Mouse (Mus musculus) cerebellum, adult 11 months (tissue): ENCODE measurements around the gene Tex26.

Source experiments
- DNase-seq: peaks from one replicate; pipeline ENCODE4 v3.0.0; 2022

The Tex26 gene

GRCm38 (mm10) chr5:149490275-149490674 lies 50.8 kb downstream of the Tex26 start:
- DNase-seq: no peak

DNA sequence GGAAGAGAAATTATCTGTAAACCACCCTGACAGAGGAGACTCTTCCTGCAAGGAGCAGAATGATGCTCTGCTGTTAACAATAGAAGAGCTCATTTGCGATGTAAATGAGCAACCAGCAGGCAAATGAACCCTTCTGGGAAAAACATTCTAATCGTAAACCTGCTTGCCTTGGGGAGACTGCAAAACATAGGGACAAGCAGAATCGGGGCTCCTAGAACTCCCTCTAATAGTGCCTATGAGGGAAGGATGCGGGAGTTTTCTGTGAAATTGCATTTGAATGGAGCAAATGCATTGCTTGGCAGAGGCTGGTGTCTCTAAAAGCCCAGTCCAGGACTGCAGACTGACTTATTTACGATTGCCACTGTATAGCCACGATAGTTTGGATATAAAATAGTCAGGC lies 56.2 kb downstream of the Tex26 start:
- DNase-seq: no peak

GRCm38 (mm10) chr5:149496401-149497066 lies 57.1 kb downstream of the Tex26 start:
- DNase-seq: no peak

- DNase-seq: no peak
Observed at GRCm38 (mm10) chr5:149499936-149500335, 60.5 kb downstream of the Tex26 start.

DNA sequence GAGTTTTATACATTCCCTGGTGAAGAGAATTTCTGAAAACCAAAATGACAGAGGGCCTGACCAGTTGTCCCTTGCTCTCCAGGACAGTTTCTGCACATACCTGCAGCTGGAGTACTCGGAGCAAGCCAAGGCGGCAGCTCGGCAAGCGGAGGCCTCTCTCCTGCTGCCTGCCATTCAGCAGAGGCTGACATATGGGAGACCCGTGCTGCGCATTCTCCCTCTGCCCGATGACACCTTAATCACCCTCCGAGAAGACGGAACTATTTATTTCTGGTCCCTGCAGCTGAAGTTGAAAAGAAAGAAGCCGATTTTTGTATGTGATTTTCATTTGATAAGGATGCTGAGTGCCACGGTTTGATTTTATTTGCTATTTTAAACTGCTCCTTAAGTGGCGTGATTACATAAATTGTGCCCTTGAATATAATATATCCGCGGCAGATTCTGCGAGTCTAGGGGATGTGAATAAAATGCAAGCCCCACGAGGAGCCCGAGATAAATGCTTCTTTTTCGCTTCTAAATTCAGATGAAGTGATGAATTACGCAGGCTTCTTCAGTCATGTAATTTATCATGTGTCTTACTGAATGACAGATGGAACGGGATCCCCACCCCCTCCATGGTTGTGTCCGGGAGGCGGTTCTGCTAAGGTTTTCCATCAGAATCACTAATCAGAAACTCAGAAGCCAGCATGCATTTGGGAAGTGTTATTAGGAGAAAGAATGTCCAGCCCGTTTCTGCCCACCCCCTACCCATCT lies 64.1 kb downstream of the Tex26 start:
- no peak for DNase-seq

DNA sequence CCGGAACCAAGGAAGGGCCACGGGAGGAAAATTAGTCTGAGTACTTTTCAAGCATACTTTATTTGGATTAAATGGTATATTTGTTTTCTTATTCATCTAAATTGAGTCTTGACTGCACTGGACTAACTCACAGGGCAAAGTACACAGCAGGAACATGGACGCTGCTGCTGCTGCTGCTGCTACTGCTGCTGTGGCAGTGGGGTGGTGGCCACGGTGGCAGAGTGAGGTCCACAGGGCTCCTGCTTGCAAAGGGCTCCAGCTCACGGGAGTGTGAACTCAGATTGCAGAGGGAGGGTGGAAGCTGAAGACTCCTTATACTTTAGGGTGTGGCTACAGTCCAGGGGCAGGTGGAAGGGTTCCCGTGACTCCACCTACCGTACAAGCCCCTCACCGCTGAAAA lies 65.5 kb downstream of the Tex26 start:
- DNase-seq: no peak

GRCm38 (mm10) chr5:149506033-149506432 lies 66.6 kb downstream of the Tex26 start:
- no peak for DNase-seq

DNA sequence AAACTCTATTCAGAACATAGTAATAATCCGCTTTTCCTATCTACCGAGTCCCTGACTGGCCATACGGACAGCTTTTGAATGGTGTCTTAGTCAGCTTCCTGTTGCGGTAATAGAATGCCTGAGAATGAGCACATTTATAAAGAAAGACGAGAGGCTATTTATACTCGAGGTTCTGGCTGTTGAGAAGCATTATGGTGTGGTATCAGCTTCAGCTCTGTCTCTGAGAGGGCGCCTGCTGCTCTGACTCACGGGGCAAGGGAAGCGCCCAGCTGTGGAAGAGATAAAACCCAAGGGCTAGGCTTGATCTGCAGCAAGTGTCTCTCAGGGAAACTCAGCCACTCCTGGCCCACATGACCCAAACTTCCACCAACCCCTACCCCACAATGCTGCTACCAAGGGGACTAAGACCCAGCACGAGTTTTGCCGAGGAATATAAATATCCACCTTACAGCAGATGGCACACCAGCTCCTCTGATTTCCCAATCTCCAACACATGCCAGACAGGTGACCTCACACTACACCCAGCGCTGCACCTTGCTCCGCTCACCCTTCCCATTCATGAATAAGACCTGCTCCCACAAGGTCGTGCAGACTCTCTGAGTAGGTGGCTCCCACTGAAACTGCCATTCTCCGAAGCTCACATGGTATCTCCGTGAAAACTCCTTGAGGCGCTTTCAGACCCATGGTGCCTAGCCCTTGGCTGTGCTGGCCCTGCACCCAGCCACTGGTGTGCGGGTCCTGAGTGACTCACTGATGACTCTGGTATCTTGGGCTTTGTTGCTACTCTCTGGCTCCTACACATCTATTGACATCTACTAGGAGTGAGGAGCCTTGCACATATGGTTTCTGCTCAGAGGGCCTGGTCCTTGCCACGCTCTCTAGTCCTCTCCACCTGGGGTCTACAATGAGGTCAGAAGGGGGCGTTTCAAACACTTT lies 68.9 kb downstream of the Tex26 start:
- DNase-seq: no peak

DNA sequence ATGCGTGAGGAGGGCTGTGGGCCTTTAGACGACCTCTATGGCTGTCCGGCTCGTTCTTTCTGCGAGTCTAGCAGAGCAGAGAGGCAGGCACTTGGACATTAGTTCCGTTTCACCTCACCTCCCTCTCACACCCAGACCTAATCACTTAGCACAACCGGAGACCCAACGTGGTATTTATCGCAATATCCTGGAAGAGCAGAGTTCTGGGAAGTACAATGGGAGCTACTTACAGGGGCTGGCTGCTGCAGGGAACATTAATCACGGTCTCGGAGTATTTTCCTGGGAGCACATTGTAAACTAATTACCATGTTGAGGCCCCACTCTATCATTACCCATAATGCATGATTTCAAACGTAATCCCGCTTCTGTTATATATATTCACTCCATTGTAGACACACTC lies 70.9 kb downstream of the Tex26 start:
- DNase-seq: no peak

- DNase-seq: no peak
Observed at GRCm38 (mm10) chr5:149512695-149513094, 73.2 kb downstream of the Tex26 start.

DNA sequence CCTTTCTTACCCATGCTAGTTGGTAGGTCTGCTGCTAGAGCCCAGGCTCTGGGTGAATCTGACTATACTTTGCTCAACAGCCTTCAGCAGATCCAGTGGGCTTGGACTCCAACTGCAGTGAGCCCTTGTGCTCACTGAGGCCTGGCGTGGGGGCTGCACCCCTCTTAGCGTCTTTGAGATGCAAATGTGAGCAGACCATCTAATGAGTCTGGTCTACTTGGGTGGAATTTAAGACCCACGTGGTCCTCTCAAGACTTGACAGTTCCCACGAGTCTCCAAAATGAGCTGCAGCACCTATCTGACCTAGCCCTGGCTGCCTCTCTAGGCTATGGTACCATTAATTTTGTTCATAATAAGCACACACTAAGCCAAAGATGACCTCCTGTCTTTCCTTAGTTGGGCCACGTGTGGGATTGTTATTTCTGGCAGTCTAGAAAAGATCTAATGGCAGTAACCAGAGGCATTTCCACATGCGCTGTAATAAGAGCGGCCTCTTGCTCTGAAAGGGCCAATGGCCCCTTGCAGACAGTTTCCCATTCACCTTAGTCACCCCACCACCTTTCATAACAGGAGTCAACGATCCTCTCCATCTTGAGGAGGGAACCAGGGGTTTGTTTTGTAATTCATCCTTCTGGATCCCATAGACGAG lies 74.1 kb downstream of the Tex26 start:
- no peak for DNase-seq

DNA sequence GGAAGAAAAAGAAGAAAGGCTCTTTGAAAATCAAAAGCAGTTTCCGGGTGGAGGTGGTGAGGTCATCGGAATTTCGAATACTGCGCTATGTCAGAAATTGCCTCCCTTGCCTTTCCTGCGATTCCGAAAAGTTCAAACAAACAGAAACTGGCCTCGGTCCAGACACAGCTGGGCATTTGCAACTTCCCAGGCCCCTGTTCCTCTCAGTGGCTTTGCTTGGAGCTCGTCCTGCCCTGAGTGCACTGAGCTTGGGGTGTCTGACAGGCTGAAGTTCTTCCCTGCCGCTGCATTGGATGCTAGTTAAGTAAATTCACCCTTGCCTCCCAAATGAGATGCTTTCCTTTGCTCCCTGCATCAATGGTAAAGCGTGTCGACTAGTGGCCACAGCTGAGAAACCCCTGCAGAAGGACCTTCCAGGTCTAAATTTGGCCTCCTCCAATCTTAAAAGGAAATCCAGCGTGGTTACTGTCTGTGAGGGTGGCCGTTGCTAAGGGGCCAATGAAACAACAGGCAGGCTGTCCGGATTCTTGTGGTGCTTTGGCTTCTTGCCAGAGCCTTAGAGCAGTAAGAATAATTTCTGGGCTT lies 74.7 kb downstream of the Tex26 start:
- no peak for DNase-seq

- no peak for DNase-seq
Observed at GRCm38 (mm10) chr5:149514890-149515289, 75.4 kb downstream of the Tex26 start.

GRCm38 (mm10) chr5:149517116-149517515 lies 77.7 kb downstream of the Tex26 start:
- no peak for DNase-seq
